Mouse (Mus musculus) C2C12 (cell line): ENCODE measurements around the gene Nav3. TPM values are rescaled to one million over a fixed set of nuclear protein-coding genes. Genes with fewer than 3 reads are reported as not detected.
"Not testable (repeated sequence)": the region's sequence is repeated elsewhere in the genome, so short reads cannot be mapped to it uniquely, and the experiment has no call there.

Experiments
- H3K27me3 ChIP-seq: one replicate; pipeline ENCODE4 v1.6.1; 2011; ENCODE audit not compliant: control insufficient read depth, insufficient read depth, insufficient read length
- H3K36me3 ChIP-seq: one replicate; pipeline ENCODE4 v1.6.1; 2011; ENCODE audit not compliant: control insufficient read depth, insufficient read depth
- H3K4me3 ChIP-seq: one replicate; pipeline ENCODE4 v1.5.1; 2011; ENCODE audit warnings: mild to moderate bottlenecking, control low read depth; ENCODE audit not compliant: poor library complexity, insufficient read depth, severe bottlenecking
- H3K79me2 ChIP-seq: one replicate; pipeline ENCODE4 v1.6.1; 2011; ENCODE audit not compliant: control insufficient read depth, insufficient read depth
- H3K79me3 ChIP-seq: one replicate; pipeline ENCODE4 v1.6.1; 2011; ENCODE audit warnings: low read depth, control low read depth
- H3ac ChIP-seq: one replicate; pipeline ENCODE3; 2011; ENCODE audit warnings: low read depth; ENCODE audit not compliant: control insufficient read depth, insufficient read length
- CEBPB ChIP-seq: IDR thresholded peaks from one replicate; pipeline ENCODE4 v1.6.1; 2011; ENCODE audit warnings: low read depth, mild to moderate bottlenecking, control low read depth, moderate library complexity
- CTCF ChIP-seq: IDR thresholded peaks from one replicate; pipeline ENCODE4 v1.5.1; 2011; ENCODE audit not compliant: control insufficient read depth, insufficient read depth, insufficient read length
- FOSL1 ChIP-seq: IDR thresholded peaks from one replicate; pipeline ENCODE4 v1.8.0; 2011; ENCODE audit warnings: mild to moderate bottlenecking, low read length; ENCODE audit not compliant: poor library complexity, insufficient read depth, severe bottlenecking
- MAX ChIP-seq: IDR thresholded peaks from one replicate; pipeline ENCODE4 v1.6.1; 2011; ENCODE audit warnings: mild to moderate bottlenecking, control low read depth
- MYOD1 ChIP-seq: IDR thresholded peaks from one replicate; pipeline ENCODE4 v1.6.1; 2011; ENCODE audit warnings: low read depth; ENCODE audit not compliant: control insufficient read depth, insufficient read length
- MYOG ChIP-seq: IDR thresholded peaks from one replicate; pipeline ENCODE4 v1.6.1; 2011; ENCODE audit not compliant: control insufficient read depth, insufficient read length; ENCODE audit errors: extremely low read depth
- USF1 ChIP-seq: IDR thresholded peaks from one replicate; pipeline ENCODE4 v1.6.1; 2011; ENCODE audit warnings: low read depth, mild to moderate bottlenecking, control low read depth, moderate library complexity
- polyA plus RNA-seq: library from polyadenylated mRNA; unstranded; fragments of >200 nt; fragmentation: generic; extraction: Trizol; gene quantifications from one replicate; pipeline ENCODE4 v1.2.1, GENCODE M21; 2012; ENCODE audit warnings: missing spikeins

The Nav3 gene
- polyA plus RNA-seq, 1 experiment, result 5.0 TPM

DNA sequence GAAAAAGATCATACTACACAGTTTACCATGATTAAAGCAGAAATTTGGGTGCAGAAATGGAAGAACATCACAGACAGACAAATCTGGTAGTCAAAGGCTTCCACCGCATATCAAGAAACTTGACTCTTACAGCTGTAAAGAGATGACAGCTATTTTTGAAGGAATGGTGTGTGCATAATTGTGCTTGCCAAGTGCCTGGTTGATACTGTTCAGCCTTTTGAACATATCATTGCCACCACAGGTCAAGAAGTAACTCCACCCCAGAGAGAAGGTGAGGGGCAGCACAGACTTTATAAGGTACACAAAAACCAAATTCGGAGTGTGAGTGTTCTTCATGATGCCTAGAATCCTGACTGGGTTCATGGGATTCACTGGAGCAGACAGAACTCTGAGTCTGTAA lies 53.1 kb downstream of the Nav3 start:
- Histone ChIP-seq H3ac (no peak overlapping the region), H3K79me2 (no peaks in the 10 kb centered on the region), H3K27me3 (no peaks in the 10 kb centered on the region), H3K4me3 (no peak overlapping the region), H3K36me3 (no peaks in the 10 kb centered on the region), H3K79me3 (no peaks in the 10 kb centered on the region)
- TF ChIP-seq MYOD1, result no peak
- TF ChIP-seq MAX, result no peak
- TF ChIP-seq FOSL1, result no peak
- TF ChIP-seq USF1, result no peak
- TF ChIP-seq CTCF, result no peak
- no peak for TF ChIP-seq CEBPB

DNA sequence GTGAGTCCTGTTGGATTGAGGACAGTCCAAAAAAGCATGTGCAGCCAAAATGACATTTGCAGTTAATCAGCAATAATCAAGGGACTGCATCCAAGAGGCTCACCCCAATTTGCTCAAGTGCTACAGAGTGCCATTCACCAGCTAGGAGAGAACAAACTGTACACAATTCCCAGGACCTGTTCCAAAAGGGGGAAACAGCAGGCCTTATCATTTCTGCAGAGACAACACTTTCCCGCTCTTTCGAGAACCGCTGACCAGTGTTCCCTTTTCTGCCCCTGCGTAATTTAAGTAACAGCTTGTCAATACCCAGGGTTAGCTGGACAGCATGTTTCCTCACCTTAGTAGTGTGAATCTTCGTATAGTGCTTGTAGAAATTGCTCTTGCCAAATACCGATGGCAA lies 55.4 kb downstream of the Nav3 start:
- no peak overlapping the region for H3ac ChIP-seq
- TF ChIP-seq MAX (no peak), USF1 (no peak), MYOG (no peak), CTCF (no peak), MYOD1 (no peak), FOSL1 (no peak), CEBPB (no peak)
- no peaks in the 10 kb centered on the region for H3K36me3 ChIP-seq
- no peaks in the 10 kb centered on the region for H3K79me2 ChIP-seq
- no peak overlapping the region for H3K4me3 ChIP-seq
- H3K79me3 ChIP-seq, result no peaks in the 10 kb centered on the region
- H3K27me3 ChIP-seq, result no peaks in the 10 kb centered on the region

DNA sequence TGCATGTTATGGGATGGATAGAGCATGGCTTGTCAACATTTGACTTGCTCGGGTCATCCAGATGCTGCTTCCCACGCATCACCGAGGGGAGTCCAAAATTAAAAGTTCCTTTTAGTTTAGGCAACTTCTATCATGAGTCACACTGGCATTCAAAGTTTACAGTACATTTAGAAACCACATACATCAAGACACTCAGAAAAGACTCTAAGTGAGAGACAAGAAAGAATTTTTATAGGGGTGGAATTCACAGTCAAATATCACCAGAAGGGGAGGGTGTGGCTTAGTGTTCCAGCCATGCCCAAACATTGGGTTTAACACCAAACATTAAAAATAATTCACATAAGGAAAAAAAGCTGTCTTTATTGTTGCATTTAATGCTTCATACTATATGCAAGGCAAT lies 57.4 kb downstream of the Nav3 start:
- Histone ChIP-seq H3K36me3 (no peaks in the 10 kb centered on the region), H3K27me3 (no peaks in the 10 kb centered on the region), H3K4me3 (no peak overlapping the region), H3ac (no peak overlapping the region), H3K79me3 (no peaks in the 10 kb centered on the region), H3K79me2 (no peaks in the 10 kb centered on the region)
- TF ChIP-seq MAX (no peak), CEBPB (no peak), CTCF (no peak), USF1 (no peak), FOSL1 (no peak), MYOG (no peak), MYOD1 (no peak)

- TF ChIP-seq FOSL1 (no peak), MYOD1 (no peak), USF1 (no peak), MYOG (no peak), MAX (no peak)
- no peaks in the 10 kb centered on the region for H3K79me3 ChIP-seq
Measured at GRCm38 (mm10) chr10:110386476-110387197, 69.4 kb downstream of the Nav3 start.

DNA sequence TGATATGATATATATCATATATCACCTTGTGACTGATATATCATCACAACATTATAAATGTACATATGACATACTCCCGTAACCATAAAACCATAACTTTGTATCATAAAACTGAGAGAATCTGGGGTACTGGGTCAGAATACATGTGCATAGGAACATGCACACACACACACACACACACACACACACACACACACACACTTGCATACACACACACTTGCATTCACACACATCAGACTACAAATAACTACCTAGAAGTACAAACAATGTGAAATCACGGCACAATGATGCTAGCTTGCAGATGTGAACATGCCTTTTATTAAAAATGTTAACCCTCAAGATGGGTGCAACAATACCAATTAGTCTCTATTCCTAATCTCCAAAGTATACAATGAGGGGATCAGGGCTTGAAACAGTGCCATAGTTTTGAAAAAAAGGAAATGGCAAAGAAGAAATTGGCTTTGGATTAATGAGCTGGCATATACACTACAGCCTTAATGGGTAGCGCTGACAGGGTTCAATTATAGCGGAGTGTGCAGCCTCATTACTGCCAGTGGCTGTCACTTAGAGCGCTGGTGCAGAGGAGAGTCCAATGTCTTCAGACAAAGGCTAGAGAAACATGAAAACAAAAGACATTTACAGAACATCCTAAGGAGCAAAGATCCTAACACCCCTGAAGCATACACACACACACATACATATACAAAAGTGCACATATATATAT lies 72.3 kb downstream of the Nav3 start:
- H3K4me3 ChIP-seq, H3K27me3 ChIP-seq, H3K36me3 ChIP-seq, H3K79me3 ChIP-seq, H3ac ChIP-seq, H3K79me2 ChIP-seq: not testable (repeated sequence)

More at GRCm38 (mm10) chr10:110386476-110387197, 69.4 kb downstream of the Nav3 start:
- Histone ChIP-seq H3ac (no peak overlapping the region), H3K36me3 (no peaks in the 10 kb centered on the region), H3K27me3 (no peaks in the 10 kb centered on the region), H3K4me3 (no peak overlapping the region), H3K79me2 (no peaks in the 10 kb centered on the region)

GRCm38 (mm10) chr10:110380792-110381191 lies 75.2 kb downstream of the Nav3 start:
- Histone ChIP-seq H3ac (no peak overlapping the region), H3K79me2 (no peaks in the 10 kb centered on the region), H3K36me3 (no peaks in the 10 kb centered on the region), H3K4me3 (no peak overlapping the region), H3K27me3 (no peaks in the 10 kb centered on the region), H3K79me3 (no peaks in the 10 kb centered on the region)
- TF ChIP-seq USF1, result no peak
